Mouse (Mus musculus): Measurements from ENCODE around the gene Cd180. TPM values are rescaled to one million over a fixed set of nuclear protein-coding genes. Genes with fewer than 3 reads are reported as not detected.
"Not testable (repeated sequence)": the region's sequence is repeated elsewhere in the genome, so short reads cannot be mapped to it uniquely, and the experiment has no call there.

The Cd180 gene
- polyA plus RNA-seq, 1 experiment from 2014 or later = 0.49 TPM

GRCm38 (mm10) chr13:102700744-102701143 is 7.4 kb downstream of the Cd180 start:
- WGBS (ENCODE audit: insufficient replicate concordance) = 78% methylated on average over 3 of the region's 3 CpGs
- H3K4me3 ChIP-seq (ENCODE audit: low read depth, low read length) = no peak overlapping the region
- ATAC-seq (replicated peaks; ENCODE audit: insufficient number of reproducible peaks, low FRiP score, low TSS enrichment) = no peak
- H3K27ac ChIP-seq (ENCODE audit: low read depth, low read length) = no peak overlapping the region
- no peaks in the 10 kb centered on the region for H3K9me3 ChIP-seq (replicated peaks; ENCODE audit: control insufficient read depth, low read length)
- H3K36me3 ChIP-seq (ENCODE audit: control insufficient read depth, insufficient read depth, low read length) = no peaks in the 10 kb centered on the region
- H3K9ac ChIP-seq (ENCODE audit: low read depth, low read length) = no peak overlapping the region
- H3K27me3 ChIP-seq (ENCODE audit: control insufficient read depth, insufficient read depth, low read length) = no peaks in the 10 kb centered on the region
- H3K4me1 ChIP-seq (ENCODE audit: control insufficient read depth, insufficient read depth, low read length) = 0 out of 2 replicates have a peak, but pooled peaks cover 5% of the 10 kb centered on the region
- no peak overlapping the region for H3K4me2 ChIP-seq

- Histone ChIP-seq H3K9me3 (replicated peaks; ENCODE audit: control insufficient read depth, low read length) (no peaks in the 10 kb centered on the region), H3K4me3 (ENCODE audit: low read depth, low read length) (no peak overlapping the region), H3K4me2 (no peak overlapping the region), H3K4me1 (ENCODE audit: control insufficient read depth, insufficient read depth, low read length) (no peaks in the 10 kb centered on the region), H3K27ac (ENCODE audit: low read depth, low read length) (no peak overlapping the region), H3K36me3 (ENCODE audit: control insufficient read depth, insufficient read depth, low read length) (no peaks in the 10 kb centered on the region), H3K27me3 (ENCODE audit: control insufficient read depth, insufficient read depth, low read length) (no peaks in the 10 kb centered on the region), H3K9ac (ENCODE audit: low read depth, low read length) (no peak overlapping the region)
- 61% methylated on average over 1 of the region's 1 CpGs for WGBS (ENCODE audit: insufficient replicate concordance)
- ATAC-seq (replicated peaks; ENCODE audit: insufficient number of reproducible peaks, low FRiP score, low TSS enrichment) = no peak
Observed at GRCm38 (mm10) chr13:102716973-102717372, 23.6 kb downstream of the Cd180 start.

DNA sequence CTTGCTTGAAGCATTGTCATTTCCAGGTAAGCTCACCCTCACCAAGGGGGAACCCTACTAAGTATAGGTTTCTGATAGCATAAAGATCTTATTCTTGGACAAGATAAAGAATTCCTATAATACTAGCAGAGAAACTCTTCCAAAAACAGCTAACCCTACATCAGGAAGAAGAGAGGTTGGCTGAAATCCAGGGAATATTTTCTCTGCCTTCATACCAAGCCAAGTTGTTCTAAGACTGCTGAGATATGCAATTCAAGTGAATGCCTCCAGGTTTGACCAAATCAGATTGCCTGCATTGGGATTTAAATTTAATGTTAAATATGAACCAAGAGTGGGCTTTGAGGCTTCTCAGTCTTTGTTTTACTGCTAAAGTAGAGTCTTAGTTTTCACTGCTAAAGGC is 32.1 kb downstream of the Cd180 start:
- no peaks in the 10 kb centered on the region for H3K36me3 ChIP-seq (ENCODE audit: control insufficient read depth, insufficient read depth, low read length)
- no peak overlapping the region for H3K9ac ChIP-seq (ENCODE audit: low read depth, low read length)
- no peaks in the 10 kb centered on the region for H3K27me3 ChIP-seq (ENCODE audit: control insufficient read depth, insufficient read depth, low read length)
- H3K4me2 ChIP-seq = no peak overlapping the region
- no peak overlapping the region for H3K4me3 ChIP-seq (ENCODE audit: low read depth, low read length)
- no peak for ATAC-seq (replicated peaks; ENCODE audit: insufficient number of reproducible peaks, low FRiP score, low TSS enrichment)
- no peaks in the 10 kb centered on the region for H3K9me3 ChIP-seq (replicated peaks; ENCODE audit: control insufficient read depth, low read length)
- no peak overlapping the region for H3K27ac ChIP-seq (ENCODE audit: low read depth, low read length)
- no peaks in the 10 kb centered on the region for H3K4me1 ChIP-seq (ENCODE audit: control insufficient read depth, insufficient read depth, low read length)

DNA sequence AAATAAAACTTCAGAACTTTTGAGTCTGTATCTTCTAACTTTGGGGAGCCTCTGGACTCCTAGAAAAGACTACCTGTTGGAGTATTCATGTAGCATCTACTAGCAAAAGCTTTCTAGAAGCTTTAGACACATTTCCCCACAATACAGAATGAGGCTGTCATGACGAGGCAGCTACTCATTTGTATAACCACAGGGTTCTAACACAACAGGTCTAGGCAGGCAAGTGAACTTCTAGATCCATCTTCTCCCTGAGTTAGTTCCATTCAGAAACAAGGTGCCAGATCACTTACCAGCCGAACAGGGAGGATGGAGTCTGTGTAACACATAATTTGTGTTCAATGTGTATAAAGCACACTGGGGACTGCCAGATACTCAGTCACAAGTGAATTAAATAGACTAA is 32.5 kb downstream of the Cd180 start:
- Histone ChIP-seq H3K4me2 (no peak overlapping the region), H3K4me3 (ENCODE audit: low read depth, low read length) (no peak overlapping the region), H3K36me3 (ENCODE audit: control insufficient read depth, insufficient read depth, low read length) (no peaks in the 10 kb centered on the region), H3K9me3 (replicated peaks; ENCODE audit: control insufficient read depth, low read length) (no peaks in the 10 kb centered on the region), H3K9ac (ENCODE audit: low read depth, low read length) (no peak overlapping the region), H3K27ac (ENCODE audit: low read depth, low read length) (no peak overlapping the region), H3K27me3 (ENCODE audit: control insufficient read depth, insufficient read depth, low read length) (no peaks in the 10 kb centered on the region), H3K4me1 (ENCODE audit: control insufficient read depth, insufficient read depth, low read length) (no peaks in the 10 kb centered on the region)
- 74% methylated on average over 2 of the region's 2 CpGs for WGBS (ENCODE audit: insufficient replicate concordance)
- ATAC-seq (replicated peaks; ENCODE audit: insufficient number of reproducible peaks, low FRiP score, low TSS enrichment) = no peak

DNA sequence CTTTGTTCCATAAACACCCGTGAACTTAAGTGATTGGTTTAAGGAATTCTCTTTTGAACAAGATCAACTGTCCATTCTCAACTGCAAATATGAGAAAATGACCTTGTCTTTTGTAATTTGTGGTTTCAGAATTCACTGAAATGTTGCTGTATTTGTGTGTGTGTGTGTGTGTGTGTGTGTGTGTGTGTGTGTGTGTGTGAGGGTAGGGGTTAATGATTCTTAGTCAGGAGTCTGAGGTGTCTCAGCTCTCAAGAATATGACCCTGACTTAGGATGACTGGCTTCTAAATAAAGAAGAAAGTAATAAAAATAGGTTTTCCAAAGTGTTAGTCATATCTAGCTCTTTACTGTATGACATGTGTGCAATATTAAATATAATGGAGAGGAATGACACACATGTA is 33.5 kb downstream of the Cd180 start:
- Histone ChIP-seq H3K27ac (ENCODE audit: low read depth, low read length) (no peak overlapping the region), H3K27me3 (ENCODE audit: control insufficient read depth, insufficient read depth, low read length) (no peaks in the 10 kb centered on the region), H3K4me2 (no peak overlapping the region), H3K9me3 (replicated peaks; ENCODE audit: control insufficient read depth, low read length) (no peaks in the 10 kb centered on the region), H3K4me1 (ENCODE audit: control insufficient read depth, insufficient read depth, low read length) (no peaks in the 10 kb centered on the region), H3K4me3 (ENCODE audit: low read depth, low read length) (no peak overlapping the region), H3K9ac (ENCODE audit: low read depth, low read length) (no peak overlapping the region), H3K36me3 (ENCODE audit: control insufficient read depth, insufficient read depth, low read length) (no peaks in the 10 kb centered on the region)
- no peak for ATAC-seq (replicated peaks; ENCODE audit: insufficient number of reproducible peaks, low FRiP score, low TSS enrichment)
- WGBS (ENCODE audit: insufficient replicate concordance) = 86% methylated on average over 1 of the region's 1 CpGs

DNA sequence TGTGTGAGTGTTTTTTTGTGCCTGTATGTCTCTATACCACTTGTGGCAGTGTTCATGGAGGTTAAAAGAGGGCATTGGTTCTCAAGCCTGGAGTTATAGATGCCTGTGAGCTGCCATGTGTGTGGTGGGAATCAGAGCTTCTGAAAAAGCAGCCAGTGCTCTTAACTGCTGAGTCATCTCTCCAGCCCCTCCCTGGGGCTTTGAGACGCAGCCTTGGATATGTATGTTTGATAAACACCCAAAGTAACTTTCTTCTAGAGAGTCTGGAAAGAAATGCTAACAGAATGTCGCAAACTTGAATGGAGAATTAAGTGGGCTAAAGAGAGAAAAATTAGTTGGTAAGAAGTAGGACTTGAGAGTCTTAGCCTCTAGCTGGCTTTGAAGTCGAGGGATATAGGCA is 34.7 kb downstream of the Cd180 start:
- Histone ChIP-seq H3K4me2 (no peak overlapping the region), H3K27ac (ENCODE audit: low read depth, low read length) (no peak overlapping the region), H3K4me3 (ENCODE audit: low read depth, low read length) (no peak overlapping the region), H3K9ac (ENCODE audit: low read depth, low read length) (no peak overlapping the region), H3K9me3 (replicated peaks; ENCODE audit: control insufficient read depth, low read length) (no peaks in the 10 kb centered on the region), H3K27me3 (ENCODE audit: control insufficient read depth, insufficient read depth, low read length) (no peaks in the 10 kb centered on the region), H3K4me1 (ENCODE audit: control insufficient read depth, insufficient read depth, low read length) (no peaks in the 10 kb centered on the region), H3K36me3 (ENCODE audit: control insufficient read depth, insufficient read depth, low read length) (no peaks in the 10 kb centered on the region)
- WGBS (ENCODE audit: insufficient replicate concordance) = 64% methylated on average over 3 of the region's 3 CpGs
- ATAC-seq (replicated peaks; ENCODE audit: insufficient number of reproducible peaks, low FRiP score, low TSS enrichment) = no peak

GRCm38 (mm10) chr13:102728951-102729350 is 35.6 kb downstream of the Cd180 start:
- not testable (repeated sequence) for H3K36me3 ChIP-seq (ENCODE audit: control insufficient read depth, insufficient read depth, low read length); H3K9ac ChIP-seq (ENCODE audit: low read depth, low read length); H3K27ac ChIP-seq (ENCODE audit: low read depth, low read length); H3K4me1 ChIP-seq (ENCODE audit: control insufficient read depth, insufficient read depth, low read length); H3K4me2 ChIP-seq; H3K9me3 ChIP-seq (replicated peaks; ENCODE audit: control insufficient read depth, low read length); H3K4me3 ChIP-seq (ENCODE audit: low read depth, low read length); H3K27me3 ChIP-seq (ENCODE audit: control insufficient read depth, insufficient read depth, low read length); ATAC-seq (replicated peaks; ENCODE audit: insufficient number of reproducible peaks, low FRiP score, low TSS enrichment)
- WGBS (ENCODE audit: insufficient replicate concordance) = 84% methylated on average over 7 of the region's 7 CpGs

DNA sequence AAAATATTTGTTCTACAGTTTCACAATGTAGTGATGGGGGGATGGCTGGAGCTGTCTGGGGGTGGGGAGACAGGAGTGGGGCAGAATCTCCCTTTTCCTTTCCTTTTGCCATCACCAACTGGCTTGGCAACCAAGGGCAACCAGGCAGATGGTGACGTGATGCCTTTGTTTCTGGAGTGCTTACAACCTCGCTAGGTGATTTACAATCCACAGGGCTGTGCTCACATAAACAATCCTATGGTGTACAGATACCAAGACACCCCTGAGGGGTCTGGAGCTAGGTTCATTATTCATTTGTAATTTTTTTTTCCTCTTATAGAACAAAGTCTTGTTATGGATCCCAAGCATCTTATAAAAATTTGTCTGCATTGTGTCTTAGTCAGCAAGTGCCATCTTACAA is 39.7 kb downstream of the Cd180 start:
- H3K9ac ChIP-seq (ENCODE audit: low read depth, low read length) = no peak overlapping the region
- H3K4me3 ChIP-seq (ENCODE audit: low read depth, low read length) = no peak overlapping the region
- no peak for ATAC-seq (replicated peaks; ENCODE audit: insufficient number of reproducible peaks, low FRiP score, low TSS enrichment)
- peaks cover 10% of the 10 kb centered on the region; the same call in 1 of the 2 replicates for H3K36me3 ChIP-seq (ENCODE audit: control insufficient read depth, insufficient read depth, low read length)
- no peaks in the 10 kb centered on the region for H3K9me3 ChIP-seq (replicated peaks; ENCODE audit: control insufficient read depth, low read length)
- 73% methylated on average over 2 of the region's 2 CpGs for WGBS (ENCODE audit: insufficient replicate concordance)
- no peak overlapping the region for H3K4me2 ChIP-seq
- H3K4me1 ChIP-seq (ENCODE audit: control insufficient read depth, insufficient read depth, low read length) = no peaks in the 10 kb centered on the region
- H3K27ac ChIP-seq (ENCODE audit: low read depth, low read length) = no peak overlapping the region
- H3K27me3 ChIP-seq (ENCODE audit: control insufficient read depth, insufficient read depth, low read length) = no peaks in the 10 kb centered on the region

- Histone ChIP-seq H3K27ac (ENCODE audit: low read depth, low read length) (no peak overlapping the region), H3K4me1 (ENCODE audit: control insufficient read depth, insufficient read depth, low read length) (no peaks in the 10 kb centered on the region), H3K27me3 (ENCODE audit: control insufficient read depth, insufficient read depth, low read length) (no peaks in the 10 kb centered on the region), H3K4me2 (no peak overlapping the region), H3K4me3 (ENCODE audit: low read depth, low read length) (no peak overlapping the region), H3K36me3 (ENCODE audit: control insufficient read depth, insufficient read depth, low read length) (peaks cover 20% of the 10 kb centered on the region), H3K9ac (ENCODE audit: low read depth, low read length) (no peak overlapping the region), H3K9me3 (replicated peaks; ENCODE audit: control insufficient read depth, low read length) (no peaks in the 10 kb centered on the region)
- WGBS (ENCODE audit: insufficient replicate concordance) = 85% methylated on average over 7 of the region's 7 CpGs
- ATAC-seq (replicated peaks; ENCODE audit: insufficient number of reproducible peaks, low FRiP score, low TSS enrichment) = no peak
Observed at GRCm38 (mm10) chr13:102737811-102738210, 44.5 kb downstream of the Cd180 start.

All from heart, embryonic 11.5 days (tissue).